Mouse (Mus musculus) midbrain, embryonic 14.5 days (tissue): ENCODE measurements around the gene 1700029H14Rik. TPM values are rescaled to one million over a fixed set of nuclear protein-coding genes. Genes with fewer than 3 reads are reported as not detected.

Experiments used
- ATAC-seq: fragments of 200-750 bp; cut with Nextera tagmentation; 2 replicates; pipeline ENCODE4 v1.8.0; 2017; ENCODE audit warnings: moderate number of reproducible peaks, moderate library complexity; ENCODE audit not compliant: low FRiP score, low TSS enrichment
- DNase-seq: peaks from one replicate; pipeline ENCODE4 v3.0.0-alpha.2; 2015
- H3K27ac ChIP-seq: fragments of 300-500 bp; sonication (generic); replicated peaks from 2 replicates; pipeline ENCODE4 v1.5.1; 2014; ENCODE audit warnings: mild to moderate bottlenecking, low read depth, low read length, moderate library complexity
- H3K27me3 ChIP-seq: fragments of 300-500 bp; sonication (generic); 2 replicates; pipeline ENCODE4 v1.6.1; 2014; ENCODE audit warnings: low read length, control low read depth, mixed read lengths; ENCODE audit not compliant: control insufficient read depth, insufficient read depth
- H3K36me3 ChIP-seq: fragments of 300-500 bp; sonication (generic); 2 replicates; pipeline ENCODE4 v1.6.1; 2014; ENCODE audit warnings: low read length, control low read depth; ENCODE audit not compliant: control insufficient read depth, insufficient read depth
- H3K4me1 ChIP-seq: fragments of 300-500 bp; sonication (generic); 2 replicates; pipeline ENCODE4 v1.6.1; 2014; ENCODE audit warnings: mild to moderate bottlenecking, antibody characterized with exemption, low read length, control low read depth; ENCODE audit not compliant: control insufficient read depth, insufficient read depth
- H3K4me2 ChIP-seq: fragments of 300-500 bp; sonication (generic); 2 replicates; pipeline ENCODE4 v1.6.1; 2014; ENCODE audit warnings: mild to moderate bottlenecking, low read length, moderate library complexity
- H3K4me3 ChIP-seq: fragments of 300-500 bp; sonication (generic); replicated peaks from 2 replicates; pipeline ENCODE4 v1.5.1; 2014; ENCODE audit warnings: low read depth, low read length
- H3K9ac ChIP-seq: fragments of 300-500 bp; sonication (generic); replicated peaks from 2 replicates; pipeline ENCODE4 v1.6.1; 2014; ENCODE audit warnings: mild to moderate bottlenecking, low read length, moderate library complexity
- H3K9me3 ChIP-seq: fragments of 300-500 bp; sonication (generic); 2 replicates; pipeline ENCODE4 v1.6.1; 2016; ENCODE audit warnings: low read length, control low read depth, mixed read lengths; ENCODE audit not compliant: control insufficient read depth
- WGBS: fragments of 180-500 bp; shearing (Covaris S2); extraction: QIAGEN DNeasy Blood & Tissue Kit; methylation state at CpG from one replicate; pipeline ENCODE4 v1.1.7; 2014; 5-methylcytosine and 5-hydroxymethylcytosine counted together
- polyA plus RNA-seq: library from polyadenylated mRNA; unstranded; fragments of >200 nt; fragmentation: Nextera tagmentation; extraction: Ambion mirVana; gene quantifications from 2 replicates; pipeline ENCODE4 v1.2.1, GENCODE M21; 2014

1700029H14Rik gene
- not detected in 2 replicates for polyA plus RNA-seq

- 38% methylated on average over 13 of the region's 13 CpGs for WGBS
- H3K4me3 ChIP-seq = no peak within 1 kb of the TSS
- no peaks in the 10 kb centered on the region for H3K9me3 ChIP-seq
- no peak within 1 kb of the TSS for H3K4me2 ChIP-seq
- no peaks in the 10 kb centered on the region for H3K36me3 ChIP-seq
- ATAC-seq (no peak), DNase-seq (no peak)
- no peaks in the 10 kb centered on the region for H3K27me3 ChIP-seq
- no peak within 1 kb of the TSS for H3K9ac ChIP-seq
- no peaks in the 10 kb centered on the region for H3K4me1 ChIP-seq
- no peak within 1 kb of the TSS for H3K27ac ChIP-seq
Observed at GRCm38 (mm10) chr8:13562118-13562517, at the start of gene 1700029H14Rik. TSS of gene 1700029H14Rik (minus strand) at chr8:13562461.

GRCm38 (mm10) chr8:13611702-13612101, 49.4 kb upstream of the 1700029H14Rik start:
- WGBS = 91% methylated on average over 12 of the region's 12 CpGs
- Histone ChIP-seq H3K36me3 (0 out of 2 replicates have a peak, but pooled peaks cover 3% of the 10 kb centered on the region), H3K27ac (no peak overlapping the region), H3K27me3 (no peaks in the 10 kb centered on the region), H3K4me1 (no peaks in the 10 kb centered on the region), H3K4me2 (no peak overlapping the region), H3K4me3 (no peak overlapping the region), H3K9me3 (no peaks in the 10 kb centered on the region), H3K9ac (no peak overlapping the region)
- ATAC-seq = no peak
- DNase-seq = no peak

- no peak overlapping the region for H3K4me3 ChIP-seq
- ATAC-seq (no peak), DNase-seq (no peak)
- H3K27ac ChIP-seq = no peak overlapping the region
- WGBS = 90% methylated on average over 5 of the region's 5 CpGs
- 0 out of 2 replicates have a peak, but pooled peaks cover 3% of the 10 kb centered on the region for H3K36me3 ChIP-seq
- H3K9ac ChIP-seq = no peak overlapping the region
- H3K9me3 ChIP-seq = no peaks in the 10 kb centered on the region
- no peaks in the 10 kb centered on the region for H3K4me1 ChIP-seq
- H3K4me2 ChIP-seq = no peak overlapping the region
- H3K27me3 ChIP-seq = no peaks in the 10 kb centered on the region
Observed at GRCm38 (mm10) chr8:13609971-13610370, 47.7 kb upstream of the 1700029H14Rik start.

GRCm38 (mm10) chr8:13608946-13609345, 46.7 kb upstream of the 1700029H14Rik start:
- DNase-seq (no peak), ATAC-seq (no peak)
- no peak overlapping the region for H3K9ac ChIP-seq
- H3K27me3 ChIP-seq = no peaks in the 10 kb centered on the region
- H3K4me2 ChIP-seq = no peak overlapping the region
- H3K9me3 ChIP-seq = no peaks in the 10 kb centered on the region
- no peak overlapping the region for H3K4me3 ChIP-seq
- WGBS = 92% methylated on average over 6 of the region's 6 CpGs
- H3K27ac ChIP-seq = no peak overlapping the region
- H3K4me1 ChIP-seq = no peaks in the 10 kb centered on the region
- 0 out of 2 replicates have a peak, but pooled peaks cover 3% of the 10 kb centered on the region for H3K36me3 ChIP-seq

- Histone ChIP-seq H3K27me3 (no peaks in the 10 kb centered on the region), H3K4me3 (no peak overlapping the region), H3K36me3 (no peaks in the 10 kb centered on the region), H3K27ac (no peak overlapping the region), H3K9ac (no peak overlapping the region), H3K4me2 (no peak overlapping the region), H3K9me3 (no peaks in the 10 kb centered on the region), H3K4me1 (no peaks in the 10 kb centered on the region)
- no peak for DNase-seq
- 90% methylated on average over 7 of the region's 7 CpGs for WGBS
- no peak for ATAC-seq
Observed at GRCm38 (mm10) chr8:13605920-13606480, 43.7 kb upstream of the 1700029H14Rik start.

GRCm38 (mm10) chr8:13602621-13603020, 40.4 kb upstream of the 1700029H14Rik start:
- ATAC-seq (no peak), DNase-seq (peak; percentile 71)
- H3K4me3 ChIP-seq = no peak overlapping the region
- H3K27me3 ChIP-seq = no peaks in the 10 kb centered on the region
- H3K9me3 ChIP-seq = no peaks in the 10 kb centered on the region
- H3K4me2 ChIP-seq = no peak overlapping the region
- WGBS = 53% methylated on average over 8 of the region's 8 CpGs
- no peaks in the 10 kb centered on the region for H3K4me1 ChIP-seq
- no peak overlapping the region for H3K27ac ChIP-seq
- H3K36me3 ChIP-seq = no peaks in the 10 kb centered on the region
- H3K9ac ChIP-seq = no peak overlapping the region

GRCm38 (mm10) chr8:13601166-13601565, 38.9 kb upstream of the 1700029H14Rik start:
- DNase-seq (no peak), ATAC-seq (no peak)
- Histone ChIP-seq H3K4me1 (no peaks in the 10 kb centered on the region), H3K4me3 (no peak overlapping the region), H3K9ac (no peak overlapping the region), H3K27ac (no peak overlapping the region), H3K9me3 (no peaks in the 10 kb centered on the region), H3K36me3 (peaks cover 7% of the 10 kb centered on the region; the same call in 1 of the 2 replicates), H3K27me3 (no peaks in the 10 kb centered on the region), H3K4me2 (no peak overlapping the region)
- WGBS = 91% methylated on average over 11 of the region's 11 CpGs

GRCm38 (mm10) chr8:13600716-13601115, 38.5 kb upstream of the 1700029H14Rik start:
- no peaks in the 10 kb centered on the region for H3K27me3 ChIP-seq
- H3K4me3 ChIP-seq = no peak overlapping the region
- no peak overlapping the region for H3K27ac ChIP-seq
- ATAC-seq = no peak
- no peak overlapping the region for H3K4me2 ChIP-seq
- no peak for DNase-seq
- H3K9ac ChIP-seq = no peak overlapping the region
- H3K9me3 ChIP-seq = no peaks in the 10 kb centered on the region
- peaks cover 7% of the 10 kb centered on the region; the same call in 1 of the 2 replicates for H3K36me3 ChIP-seq
- H3K4me1 ChIP-seq = no peaks in the 10 kb centered on the region
- 86% methylated on average over 10 of the region's 10 CpGs for WGBS

- H3K9me3 ChIP-seq = no peaks in the 10 kb centered on the region
- H3K4me2 ChIP-seq = no peak overlapping the region
- WGBS = 85% methylated on average over 7 of the region's 7 CpGs
- H3K27ac ChIP-seq = no peak overlapping the region
- H3K27me3 ChIP-seq = no peaks in the 10 kb centered on the region
- H3K4me1 ChIP-seq = no peaks in the 10 kb centered on the region
- peaks cover 7% of the 10 kb centered on the region; the same call in 1 of the 2 replicates for H3K36me3 ChIP-seq
- ATAC-seq (no peak), DNase-seq (no peak)
- no peak overlapping the region for H3K4me3 ChIP-seq
- no peak overlapping the region for H3K9ac ChIP-seq
Observed at GRCm38 (mm10) chr8:13600204-13600603, 37.9 kb upstream of the 1700029H14Rik start.
